Comparison of ENCODE assay signal across 23 mouse cellular contexts in genomic region chr11:37309691-37310090, GRCm38 (mm10).
"Had no signal": no experiment of that assay in that cellular context is flagged by ENCODE, and none has a peak within 500 bp of the region (broad histone marks: within the 10 kb centered on the region; RNA-seq: fewer than 3 reads in every experiment).

No protein-coding gene starts in this region.

- DNase-seq: gastrocnemius, postnatal 14 days; gastrocnemius, postnatal 36 days; heart, adult 11 months; heart, adult 2 months; heart, postnatal 14 days; heart, postnatal 36 days; kidney, adult 11 months; kidney, adult 2 months; kidney, adult 9 months; kidney, postnatal 14 days; kidney, postnatal 36 days; lung, adult 18-20 months had no signal

- H3K27ac ChIP-seq: heart, adult 2 months; heart, embryonic 13.5 days; heart, embryonic 15.5 days; hindbrain, embryonic 13.5 days; hindbrain, embryonic 15.5 days; hindbrain, postnatal 0 days; kidney, embryonic 15.5 days; kidney, postnatal 0 days; limb, embryonic 13.5 days; limb, embryonic 15.5 days; liver, embryonic 12.5 days; liver, embryonic 14.5 days had no signal

- H3K4me1 ChIP-seq: heart, embryonic 13.5 days; heart, embryonic 15.5 days; hindbrain, embryonic 13.5 days; hindbrain, embryonic 15.5 days; kidney, embryonic 15.5 days; limb, embryonic 13.5 days; limb, embryonic 15.5 days; liver, embryonic 12.5 days had no signal

- H3K4me3 ChIP-seq: heart, adult 2 months; heart, embryonic 13.5 days; heart, embryonic 15.5 days; hindbrain, embryonic 13.5 days; hindbrain, embryonic 15.5 days; kidney, embryonic 15.5 days; limb, embryonic 13.5 days; limb, embryonic 15.5 days; liver, embryonic 12.5 days had no signal

- H3K27me3 ChIP-seq: heart, embryonic 13.5 days; heart, embryonic 15.5 days; hindbrain, embryonic 13.5 days; hindbrain, embryonic 15.5 days; kidney, embryonic 15.5 days; limb, embryonic 13.5 days; limb, embryonic 15.5 days; liver, embryonic 12.5 days had no signal
